8 mouse cellular contexts compared by ENCODE assay signal in the genomic region with DNA sequence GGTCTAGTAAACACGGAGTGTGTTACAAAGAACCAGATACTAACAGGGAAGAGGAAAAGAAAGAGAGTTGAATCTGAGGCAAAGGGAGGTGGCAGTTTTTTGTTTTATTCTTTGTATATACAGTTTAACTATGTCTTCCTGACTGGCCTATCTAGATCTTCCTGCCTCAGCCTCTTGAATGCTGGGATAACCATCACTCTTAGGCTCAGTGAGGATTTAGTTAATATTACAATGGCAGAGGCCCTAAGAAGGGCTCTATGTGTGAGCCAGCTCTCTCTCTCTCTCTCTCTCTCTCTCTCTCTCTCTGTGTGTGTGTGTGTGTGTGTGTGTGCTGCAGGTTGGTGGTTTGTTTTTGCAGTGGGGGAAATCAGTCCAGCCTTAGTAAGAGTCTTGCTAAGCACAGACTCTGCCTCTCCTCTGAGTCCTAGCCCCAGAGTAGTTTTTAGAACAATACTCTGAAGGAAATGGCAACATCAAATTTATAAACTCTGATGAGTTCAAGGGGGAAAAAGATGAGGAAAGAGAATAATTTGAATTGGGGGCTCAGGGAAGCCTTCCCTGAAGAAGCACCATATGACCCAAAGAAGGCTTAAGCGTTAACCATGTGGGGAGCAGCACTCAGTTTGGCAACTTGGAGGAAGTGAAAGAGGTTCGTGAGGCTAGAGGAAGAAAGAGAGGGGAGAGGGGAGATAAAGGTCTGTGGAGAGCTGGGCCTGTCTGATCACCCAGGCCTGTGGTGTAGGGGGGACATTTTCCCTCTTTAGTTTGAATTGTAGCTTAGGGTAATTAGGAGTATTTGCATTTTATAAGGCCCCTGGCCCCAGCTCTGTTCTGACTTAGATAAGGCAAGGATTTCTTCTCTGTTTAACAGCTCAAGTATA. TPM values are rescaled to one million over a fixed set of nuclear protein-coding genes. Genes with fewer than 3 reads are reported as not detected.
DNase-seq lines count a peak whose midpoint lies in the region; ATAC-seq and TF ChIP-seq lines count a peak whose summit lies in the region.

No protein-coding gene starts in this region.

- peak; percentile 54 to 58 for DNase-seq in B cell, adult 2 months
- no peak for DNase-seq in layer of hippocampus, adult 11-12 months (ENCODE audit: low spot score)
- no peak for DNase-seq in urinary bladder, postnatal 14 days (ENCODE audit: low spot score)
- no peak for DNase-seq in right cerebral cortex, adult 18-20 months
- no peak for DNase-seq in left cerebral cortex, adult 2 months (ENCODE audit: extremely low spot score in 1 of 2, low spot score in 2 of 2)

- intact Hi-C loops in left cerebral cortex, adult 2 months (cut with DNase I): no loop called here

- H3K27me3 ChIP-seq in hindbrain, embryonic 13.5 days: no peaks in the 10 kb centered on the region
- H3K27me3 ChIP-seq in megakaryocyte, embryonic 14.5 days (replicated peaks): no peaks in the 10 kb centered on the region

- WGBS in hindbrain, embryonic 13.5 days: 77% methylated on average over 3 of the region's 3 CpGs

- no peak overlapping the region for H3K27ac ChIP-seq in hindbrain, embryonic 13.5 days
- H3K27ac ChIP-seq in left cerebral cortex, adult 2 months: no peak overlapping the region

- peak; percentile 33 for ATAC-seq in CD4-positive, CD25-positive, alpha-beta regulatory T cell, adult 4 months
- no peak for ATAC-seq in hindbrain, embryonic 13.5 days (ENCODE audit: low FRiP score)

- H3K36me3 ChIP-seq in hindbrain, embryonic 13.5 days: no peaks in the 10 kb centered on the region
- peaks cover 7% of the 10 kb centered on the region for H3K36me3 ChIP-seq in megakaryocyte, embryonic 14.5 days (replicated peaks; ENCODE audit: low read length)

- peaks cover 42% of the 10 kb centered on the region for H3K4me1 ChIP-seq in hindbrain, embryonic 13.5 days (replicated peaks)
- peaks cover 80% of the 10 kb centered on the region for H3K4me1 ChIP-seq in megakaryocyte, embryonic 14.5 days

- TF ChIP-seq CTCF in left cerebral cortex, adult 2 months (IDR thresholded peaks at IDR 0.05): no peak

- H3K4me2 ChIP-seq in hindbrain, embryonic 13.5 days: peak overlapping the region; percentile 92

- H3K9ac ChIP-seq in hindbrain, embryonic 13.5 days: peak overlapping the region; percentile 19; the same call in 1 of the 2 replicates

- peak overlapping the region; percentile 86 for H3K4me3 ChIP-seq in hindbrain, embryonic 13.5 days
- H3K4me3 ChIP-seq in megakaryocyte, embryonic 14.5 days (replicated peaks): peak overlapping the region; percentile 99
- no peak overlapping the region; the same call in 1 of the 2 replicates for H3K4me3 ChIP-seq in left cerebral cortex, adult 2 months

- H3K9me3 ChIP-seq in hindbrain, embryonic 13.5 days: no peaks in the 10 kb centered on the region
- no peaks in the 10 kb centered on the region for H3K9me3 ChIP-seq in megakaryocyte, embryonic 14.5 days

RNA-seq across cellular contexts. Expression of gene Zfp592, which starts 2.0 kb away (rescaled TPM):
- 10 to 100 TPM; 18.8 to 19.9 TPM for polyA plus RNA-seq in CD4-positive, CD25-positive, alpha-beta regulatory T cell, adult 4 months (2017; shearing (Covaris generic))
- polyA plus RNA-seq in hindbrain, embryonic 13.5 days (2015; fragmentation: Nextera tagmentation; extraction: Ambion mirVana): 7.3 and 8.8 TPM in 2 replicates
- 22.2 and 27.5 TPM in 2 replicates for polyA plus RNA-seq in megakaryocyte, embryonic 14.5 days (2012; ENCODE audit: insufficient read depth, low replicate concordance)
- total RNA-seq in left cerebral cortex, adult 2 months (2021): 10 to 100 TPM; 22.3 to 24.1 TPM

RNA-seq across cellular contexts. Expression of gene Sec11a, which starts 47.9 kb away (rescaled TPM):
- 100 to 1,000 TPM; 260 to 342 TPM for polyA plus RNA-seq in CD4-positive, CD25-positive, alpha-beta regulatory T cell, adult 4 months (2017; shearing (Covaris generic))
- polyA plus RNA-seq in hindbrain, embryonic 13.5 days (2015; fragmentation: Nextera tagmentation; extraction: Ambion mirVana): 174 and 177 TPM in 2 replicates
- polyA plus RNA-seq in megakaryocyte, embryonic 14.5 days (2012; ENCODE audit: insufficient read depth, low replicate concordance): 2.2 and 6.9 TPM in 2 replicates
- 10 to 100 TPM; 49.0 to 51.3 TPM for total RNA-seq in left cerebral cortex, adult 2 months (2021)

Comparison
In these comparisons a context has a peak if more than half of its experiments do, and no peak if none do; other contexts are left out.
1. DNase-seq: peak in B cell, adult 2 months (2 of 2); none in layer of hippocampus, adult 11-12 months (single experiment), urinary bladder, postnatal 14 days (single experiment), right cerebral cortex, adult 18-20 months (single experiment) and left cerebral cortex, adult 2 months (0 of 2).
2. RNA of gene Sec11a, which starts 47.9 kb away (polyA plus RNA-seq): 260 to 342 TPM in CD4-positive, CD25-positive, alpha-beta regulatory T cell, adult 4 months and 174 to 177 TPM in hindbrain, embryonic 13.5 days; 2.2 to 6.9 TPM in megakaryocyte, embryonic 14.5 days; every median in the first group is over 10 times any median in the second.